In the genomic region with DNA sequence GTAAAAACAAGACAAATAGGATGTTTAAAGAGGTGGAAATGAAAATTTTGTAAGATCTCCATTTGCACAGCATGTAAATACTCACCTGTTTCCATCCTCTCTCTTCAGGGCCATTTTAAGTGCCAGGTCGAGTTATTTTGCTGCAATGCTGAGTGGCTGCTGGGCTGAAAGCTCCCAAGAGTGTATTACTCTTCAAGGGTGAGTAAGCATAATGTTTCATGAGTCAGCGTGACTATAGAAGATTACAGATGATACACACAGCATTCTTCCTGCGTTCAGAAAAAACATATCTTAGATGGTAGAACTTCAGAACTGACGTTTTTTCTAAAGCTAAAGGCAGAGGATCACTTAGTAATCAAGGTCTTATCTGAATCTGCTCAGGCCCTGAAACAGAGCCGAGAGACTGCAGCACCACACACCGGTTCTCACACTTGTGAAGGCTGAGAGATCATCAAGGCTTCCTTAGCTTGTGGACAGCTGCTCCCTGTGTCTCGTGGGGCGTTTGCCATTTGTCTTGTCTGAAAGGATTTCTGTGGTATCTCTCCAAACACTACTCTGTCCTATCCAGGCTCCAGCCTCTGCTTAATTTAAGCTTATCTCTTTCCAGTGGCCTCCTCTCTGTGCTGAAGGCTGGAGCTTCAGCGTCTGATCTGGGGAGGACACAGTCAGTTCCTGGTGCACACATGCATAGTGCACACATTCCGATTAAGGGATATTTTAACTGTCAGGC, we compare ENCODE assay signal across 20 mouse cellular contexts. TPM values are rescaled to one million over a fixed set of nuclear protein-coding genes. Genes with fewer than 3 reads are reported as not detected.
DNase-seq lines count a peak whose midpoint lies in the region; ATAC-seq and TF ChIP-seq lines count a peak whose summit lies in the region.
"Had no signal": no experiment of that assay in that cellular context is flagged by ENCODE, and none has a peak within 500 bp of the region (broad histone marks: within the 10 kb centered on the region; RNA-seq: fewer than 3 reads in every experiment).

No protein-coding gene starts in this region.

- H3K9ac ChIP-seq in heart, embryonic 13.5 days: no peak overlapping the region
- H3K9ac ChIP-seq in liver, postnatal 0 days (replicated peaks): peak overlapping the region; percentile 35; the same call in 1 of the 2 replicates
- H3K9ac ChIP-seq: midbrain, embryonic 12.5 days had no signal

- TF ChIP-seq CTCF in liver, postnatal 0 days (IDR thresholded peaks at IDR 0.05; ENCODE audit: low read depth): no peak

- no peak; the same call in 1 of the 2 replicates for TF ChIP-seq EP300 in liver, postnatal 0 days (IDR thresholded peaks at IDR 0.05; ENCODE audit: low read depth)

- no peaks in the 10 kb centered on the region for H3K9me3 ChIP-seq in heart, embryonic 13.5 days
- no peaks in the 10 kb centered on the region for H3K9me3 ChIP-seq in liver, postnatal 0 days (ENCODE audit: low read length)
- H3K9me3 ChIP-seq: midbrain, embryonic 12.5 days had no signal

- 31% methylated on average over 10 of the region's 10 CpGs for WGBS in heart, embryonic 13.5 days
- 52% methylated on average over 10 of the region's 10 CpGs for WGBS in liver, postnatal 0 days (ENCODE audit: insufficient replicate concordance)

- H3K4me2 ChIP-seq in heart, embryonic 13.5 days: peak overlapping the region; percentile 26; the same call in 1 of the 2 replicates
- peak overlapping the region; percentile 52 for H3K4me2 ChIP-seq in liver, postnatal 0 days (ENCODE audit: low read depth, low read length)
- H3K4me2 ChIP-seq: midbrain, embryonic 12.5 days had no signal

- peaks cover 24% of the 10 kb centered on the region for H3K36me3 ChIP-seq in heart, embryonic 13.5 days
- H3K36me3 ChIP-seq in liver, postnatal 0 days (replicated peaks; ENCODE audit: insufficient read depth, low read length): no peaks in the 10 kb centered on the region

- H3K4me1 ChIP-seq in heart, embryonic 13.5 days: peaks cover 27% of the 10 kb centered on the region
- H3K4me1 ChIP-seq in liver, postnatal 0 days (ENCODE audit: insufficient read depth): no peaks in the 10 kb centered on the region

- peak; percentile 73 for ATAC-seq in heart, embryonic 13.5 days (ENCODE audit: extremely low read depth, insufficient number of reproducible peaks, low FRiP score, low TSS enrichment)
- peak; percentile 91 for ATAC-seq in erythroblast, adult 5-6 weeks (replicated peaks; ENCODE audit: low FRiP score, poor library complexity, severe bottlenecking)
- ATAC-seq in liver, postnatal 0 days: peak; percentile 91
- ATAC-seq: lung, postnatal 0 days had no signal

- intact Hi-C loops in heart, postnatal 14 days (cut with DNase I): no loop called here

- H3K27me3 ChIP-seq in heart, embryonic 13.5 days (replicated peaks): no peaks in the 10 kb centered on the region
- no peaks in the 10 kb centered on the region for H3K27me3 ChIP-seq in liver, postnatal 0 days (ENCODE audit: insufficient read depth, low read length)
- H3K27me3 ChIP-seq: CH12.LX; midbrain, embryonic 12.5 days had no signal

- H3K27ac ChIP-seq in heart, embryonic 13.5 days (replicated peaks): peak overlapping the region; percentile 61
- H3K27ac ChIP-seq in liver, postnatal 0 days (ENCODE audit: low read depth): peak overlapping the region; percentile 79
- H3K27ac ChIP-seq: kidney, postnatal 0 days; midbrain, embryonic 12.5 days had no signal

- DNase-seq in heart, postnatal 14 days: no peak
- DNase-seq in MN1 (ENCODE audit: low spot score): peak; percentile 20
- peak; percentile 14 for DNase-seq in liver, postnatal 0 days
- no peak for DNase-seq in lung, postnatal 14 days
- no peak for DNase-seq in left cerebral cortex, adult 11 months (ENCODE audit: low spot score)
- DNase-seq: cerebellum, adult 2 months; embryo, embryonic 11 days; heart, postnatal 4 days; right cerebral cortex, postnatal 25 days; thymus, postnatal 25 days had no signal

- H3K4me3 ChIP-seq in heart, embryonic 13.5 days: no peak overlapping the region
- H3K4me3 ChIP-seq in liver, postnatal 0 days (ENCODE audit: low read depth, low read length): no peak overlapping the region; the same call in 1 of the 2 replicates
- H3K4me3 ChIP-seq: midbrain, embryonic 12.5 days had no signal

RNA-seq across cellular contexts. Expression of a gene that starts 33.0 kb away (rescaled TPM):
- polyA plus RNA-seq in heart, embryonic 13.5 days (2015; fragmentation: Nextera tagmentation; extraction: Ambion mirVana): 2.8 and 3.7 TPM in 2 replicates
- 1 to 10 TPM; 4.4 to 4.5 TPM for total RNA-seq in heart, postnatal 14 days (2021)
- 1.9 and 3.1 TPM in 2 replicates for total RNA-seq in erythroblast, adult 5-6 weeks (2015; ENCODE audit: low replicate concordance)
- total RNA-seq in erythroblast, adult 5-6 weeks (2017; ENCODE audit: low replicate concordance): 5.9 and 6.1 TPM in 2 replicates
- 1.1 and 1.5 TPM in 2 replicates for polyA plus RNA-seq in liver, postnatal 0 days (2015; fragmentation: Nextera tagmentation; extraction: Ambion mirVana)

RNA-seq across cellular contexts. Expression of a gene that starts 36.7 kb away (rescaled TPM):
- polyA plus RNA-seq in heart, embryonic 13.5 days (2015; fragmentation: Nextera tagmentation; extraction: Ambion mirVana): 0.08 and 0.29 TPM in 2 replicates
- under 1 TPM; 0.07 to 0.12 TPM for total RNA-seq in heart, postnatal 14 days (2021)
- total RNA-seq in erythroblast, adult 5-6 weeks (2015; ENCODE audit: low replicate concordance): 0.63 TPM in 1 of 2 replicates, not detected in the other
- total RNA-seq in erythroblast, adult 5-6 weeks (2017; ENCODE audit: low replicate concordance): 0.34 and 1.5 TPM in 2 replicates
- 0.04 TPM in 1 of 2 replicates, not detected in the other for polyA plus RNA-seq in liver, postnatal 0 days (2015; fragmentation: Nextera tagmentation; extraction: Ambion mirVana)

RNA-seq across cellular contexts. Expression of a gene that starts 39.4 kb away (rescaled TPM):
- not detected in 2 replicates for polyA plus RNA-seq in heart, embryonic 13.5 days (2015; fragmentation: Nextera tagmentation; extraction: Ambion mirVana)
- total RNA-seq in heart, postnatal 14 days (2021): not detected
- total RNA-seq in erythroblast, adult 5-6 weeks (2015; ENCODE audit: low replicate concordance): not detected in 2 replicates
- not detected in 2 replicates for total RNA-seq in erythroblast, adult 5-6 weeks (2017; ENCODE audit: low replicate concordance)
- not detected in 2 replicates for polyA plus RNA-seq in liver, postnatal 0 days (2015; fragmentation: Nextera tagmentation; extraction: Ambion mirVana)
- total RNA-seq: CH12.LX; granulocyte monocyte progenitor cell, adult 5-6 weeks; heart, postnatal 4 days had no signal
- polyA plus RNA-seq: intestine, embryonic 14.5 days; kidney, postnatal 0 days; limb, embryonic 11.5 days; lung, postnatal 0 days; midbrain, embryonic 12.5 days; stomach, embryonic 16.5 days had no signal

Comparison
In these comparisons a context has a peak if more than half of its experiments do, and no peak if none do; other contexts are left out.
1. DNase-seq: peak in MN1 (single experiment) and liver, postnatal 0 days (single experiment); none in heart, postnatal 14 days (0 of 2), lung, postnatal 14 days (single experiment) and left cerebral cortex, adult 11 months (single experiment).
2. Peak in every context shown above with its lines, with median percentiles within 50 percentile points of each other: ATAC-seq.